Mouse (Mus musculus) kidney, adult 11 months (tissue): ENCODE measurements around the gene a.
A peak's percentile ranks its signal among the peaks of the same experiment; 100 is the strongest.
"Not testable (repeated sequence)": the region's sequence is repeated elsewhere in the genome, so short reads cannot be mapped to it uniquely, and the experiment has no call there.

Experiments used
- DNase-seq: peaks from one replicate; pipeline ENCODE4 v3.0.0; 2022

a gene

GRCm38 (mm10) chr2:154933884-154934283 lies 142.7 kb downstream of the a start:
- DNase-seq, result no peak

- DNase-seq, result no peak
Observed at GRCm38 (mm10) chr2:154936106-154936505, 144.9 kb downstream of the a start.

- DNase-seq, result no peak
Observed at GRCm38 (mm10) chr2:154936536-154937155, 145.4 kb downstream of the a start.

GRCm38 (mm10) chr2:154937547-154938390 lies 146.6 kb downstream of the a start:
- DNase-seq, result no peak

GRCm38 (mm10) chr2:154941952-154942351 lies 150.8 kb downstream of the a start:
- no peak for DNase-seq

GRCm38 (mm10) chr2:154942546-154942945 lies 151.3 kb downstream of the a start:
- no peak for DNase-seq

- DNase-seq, result peak; percentile 49
Observed at GRCm38 (mm10) chr2:154943101-154943500, 151.9 kb downstream of the a start.

- DNase-seq, result no peak
Observed at GRCm38 (mm10) chr2:154946921-154947320, 155.7 kb downstream of the a start.

GRCm38 (mm10) chr2:154949352-154949751 lies 158.2 kb downstream of the a start:
- peak; percentile 12 for DNase-seq

GRCm38 (mm10) chr2:154949877-154950276 lies 158.7 kb downstream of the a start:
- DNase-seq, result no peak

- DNase-seq, result no peak
Observed at GRCm38 (mm10) chr2:154950601-154951000, 159.4 kb downstream of the a start.

GRCm38 (mm10) chr2:154959486-154959885 lies 168.3 kb downstream of the a start:
- no peak for DNase-seq

- no peak for DNase-seq
Observed at GRCm38 (mm10) chr2:154959909-154960308, 168.7 kb downstream of the a start.

- no peak for DNase-seq
Observed at GRCm38 (mm10) chr2:154963176-154963575, 172.0 kb downstream of the a start.

- DNase-seq, result not testable (repeated sequence)
Observed at GRCm38 (mm10) chr2:154969740-154970397, 178.7 kb downstream of the a start.

- DNase-seq, result no peak
Observed at GRCm38 (mm10) chr2:154971919-154972692, 180.9 kb downstream of the a start.

- no peak for DNase-seq
Observed at GRCm38 (mm10) chr2:154972981-154973380, 181.8 kb downstream of the a start.

- DNase-seq, result no peak
Observed at GRCm38 (mm10) chr2:154986609-154987008, 195.4 kb downstream of the a start.

GRCm38 (mm10) chr2:154991411-154991810 lies 200.2 kb downstream of the a start:
- DNase-seq, result no peak

- no peak for DNase-seq
Observed at GRCm38 (mm10) chr2:154992083-154992482, 200.9 kb downstream of the a start.

GRCm38 (mm10) chr2:155005491-155005890 lies 214.3 kb downstream of the a start:
- no peak for DNase-seq

- no peak for DNase-seq
Observed at GRCm38 (mm10) chr2:155011086-155011656, 220.0 kb downstream of the a start.

- DNase-seq, result no peak
Observed at GRCm38 (mm10) chr2:155012991-155013390, 221.8 kb downstream of the a start.
